Mouse (Mus musculus): ENCODE measurements at regions not wholly inside any gene's neighbourhood (a gene's known extent, or its start where the extent isn't known, plus 50 kb on each side); places are given as distances from the start of the nearest gene placed in this dataset.

GRCm38 (mm10) chr4:125810247-125810646 lies 214.1 kb upstream of the Csf3r start:
- TF ChIP-seq EP300 (IDR thresholded peaks at IDR 0.05; ENCODE audit: low read depth), result no peak
- TF ChIP-seq CTCF (IDR thresholded peaks at IDR 0.05; ENCODE audit: low read depth), result no peak
